Mouse (Mus musculus) heart, adult 2 months (tissue): ENCODE measurements at regions not wholly inside any gene's neighbourhood (a gene's known extent, or its start where the extent isn't known, plus 50 kb on each side); places are given as distances from the start of the nearest gene placed in this dataset.

Experiments used
- DNase-seq, 2 experiments: peaks; one replicate each; pipeline ENCODE4 v3.0.0; 2021
- H3K27ac ChIP-seq: fragments of 200-600 bp; 2 replicates; pipeline ENCODE4 v1.8.1; 2022
- H3K27me3 ChIP-seq: fragments of 200-500 bp; 2 replicates; pipeline ENCODE4 v1.6.1; 2012; ENCODE audit warnings: mild to moderate bottlenecking, low read length, inconsistent platforms, mixed read lengths; ENCODE audit not compliant: control insufficient read depth, insufficient read depth
- H3K36me3 ChIP-seq: fragments of 200-500 bp; 2 replicates; pipeline ENCODE4 v1.6.1; 2012; ENCODE audit warnings: low read length, inconsistent platforms; ENCODE audit not compliant: control insufficient read depth, insufficient read depth
- H3K4me1 ChIP-seq: fragments of 200-500 bp; 2 replicates; pipeline ENCODE4 v1.6.1; 2011; ENCODE audit warnings: low read length; ENCODE audit not compliant: control insufficient read depth, insufficient read depth
- H3K4me3 ChIP-seq: fragments of 200-600 bp; 2 replicates; pipeline ENCODE4 v1.8.1; 2022
- H3K79me2 ChIP-seq: fragments of 200-500 bp; replicated peaks from 2 replicates; pipeline ENCODE4 v1.6.1; 2012; ENCODE audit warnings: mild to moderate bottlenecking, inconsistent platforms, low read length, moderate library complexity, mixed read lengths; ENCODE audit not compliant: control insufficient read depth, insufficient read depth
- H3K9ac ChIP-seq: fragments of 200-500 bp; 2 replicates; pipeline ENCODE4 v1.6.1; 2012; ENCODE audit warnings: low read depth, mild to moderate bottlenecking, control low read depth, inconsistent platforms, low read length, mixed read lengths
- CTCF ChIP-seq: fragments of 200-600 bp; IDR thresholded peaks from 2 replicates; pipeline ENCODE4 v1.8.1; 2022; ENCODE audit warnings: antibody characterized with exemption, mild to moderate bottlenecking, moderate library complexity
- EP300 ChIP-seq: fragments of 200-500 bp; IDR thresholded peaks from 2 replicates; pipeline ENCODE4 v1.6.1; 2011; ENCODE audit warnings: low read depth, low read length, control low read depth; ENCODE audit not compliant: insufficient read depth
- POLR2A ChIP-seq: fragments of 200-500 bp; IDR thresholded peaks from 2 replicates; pipeline ENCODE4 v1.6.1; 2011; ENCODE audit warnings: mild to moderate bottlenecking, low read depth, low read length, control low read depth; ENCODE audit not compliant: insufficient read depth
- WGBS: fragments of 180-500 bp; shearing (Covaris S2); methylation state at CpG from one replicate; pipeline ENCODE4 v1.1.7; 2018; 5-methylcytosine and 5-hydroxymethylcytosine counted together
- intact Hi-C: fragments of 180-260 bp; cut with DNase I; formaldehyde crosslinking; loops from one replicate; pipeline ENCODE4 v1.15.1; 2025

- no peaks in the 10 kb centered on the region for H3K79me2 ChIP-seq
- intact Hi-C loops: loop anchor here (5.0 kb wide), 1 partner anchor 563 kb away; no protein-coding TSS in a partner anchor
- no peak overlapping the region for H3K4me3 ChIP-seq
- no peaks in the 10 kb centered on the region for H3K27me3 ChIP-seq
- no peak for TF ChIP-seq CTCF
- H3K4me1 ChIP-seq: no peaks in the 10 kb centered on the region
- 39% methylated on average over 2 of the region's 2 CpGs for WGBS
- no peaks in the 10 kb centered on the region for H3K36me3 ChIP-seq
- no peak for DNase-seq
- H3K27ac ChIP-seq: no peak overlapping the region
- no peak overlapping the region for H3K9ac ChIP-seq
These were observed 127.3 kb upstream of the Tfap2d start for GRCm38 (mm10) chr1:18975500-18975899.

- intact Hi-C loops: loop anchor here (5.0 kb wide), 1 partner anchor 565 kb away; no protein-coding TSS in a partner anchor
- TF ChIP-seq CTCF (peak; percentile 63), EP300 (no peak), POLR2A (no peak)
- Histone ChIP-seq H3K79me2 (no peaks in the 10 kb centered on the region), H3K4me3 (no peak overlapping the region), H3K27ac (no peak overlapping the region), H3K9ac (no peak overlapping the region), H3K27me3 (no peaks in the 10 kb centered on the region), H3K4me1 (no peaks in the 10 kb centered on the region), H3K36me3 (no peaks in the 10 kb centered on the region)
- WGBS: 40% methylated on average over 10 of the region's 10 CpGs
- DNase-seq: no peak
These were observed 126.0 kb upstream of the Tfap2d start for GRCm38 (mm10) chr1:18976705-18977309.

- no peaks in the 10 kb centered on the region for H3K79me2 ChIP-seq
- 74% methylated on average over 2 of the region's 2 CpGs for WGBS
- no peaks in the 10 kb centered on the region for H3K36me3 ChIP-seq
- H3K4me3 ChIP-seq: no peak overlapping the region
- no peak overlapping the region for H3K9ac ChIP-seq
- no peak for DNase-seq
- intact Hi-C loops: loop anchor here (5.0 kb wide), 1 partner anchor 567 kb away; no protein-coding TSS in a partner anchor
- H3K4me1 ChIP-seq: no peaks in the 10 kb centered on the region
- H3K27me3 ChIP-seq: no peaks in the 10 kb centered on the region
- TF ChIP-seq POLR2A (no peak), EP300 (no peak), CTCF (no peak)
- no peak overlapping the region for H3K27ac ChIP-seq
These were observed 123.7 kb upstream of the Tfap2d start for GRCm38 (mm10) chr1:18979141-18979540.

GRCm38 (mm10) chr1:19016778-19017177, 86.0 kb upstream of the Tfap2d start:
- 74% methylated on average over 1 of the region's 1 CpGs for WGBS

More at GRCm38 (mm10) chr1:19016778-19017177, 86.0 kb upstream of the Tfap2d start:
- Histone ChIP-seq H3K4me3 (no peak overlapping the region), H3K36me3 (no peaks in the 10 kb centered on the region), H3K27ac (no peak overlapping the region), H3K79me2 (no peaks in the 10 kb centered on the region), H3K9ac (no peak overlapping the region), H3K27me3 (no peaks in the 10 kb centered on the region), H3K4me1 (no peaks in the 10 kb centered on the region)
- DNase-seq: no peak
- TF ChIP-seq EP300: no peak
- TF ChIP-seq CTCF: no peak
- TF ChIP-seq POLR2A: no peak
- intact Hi-C loops: no loop called here
